In the genomic region with DNA sequence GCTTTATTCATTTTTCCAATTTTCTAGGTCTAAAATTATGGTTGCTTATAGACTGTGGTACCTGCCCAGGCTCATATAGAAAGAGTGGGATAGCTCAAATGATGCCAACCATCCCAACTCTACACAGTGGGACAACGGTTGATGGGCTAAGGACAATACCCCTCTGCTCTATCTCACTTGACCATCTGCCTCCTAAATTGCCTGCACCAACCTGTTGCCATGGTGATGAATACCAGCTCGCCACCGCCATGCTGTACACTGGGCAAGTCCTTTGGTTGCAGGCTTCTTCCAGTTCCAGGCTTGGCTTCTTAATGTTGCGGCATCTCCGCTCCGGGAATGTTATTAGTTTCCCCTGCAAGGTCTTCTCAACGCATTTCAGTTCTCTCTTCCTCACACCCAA, we compare ENCODE assay signal across 23 mouse cellular contexts.
DNase-seq lines count a peak whose midpoint lies in the region; ATAC-seq lines count a peak whose summit lies in the region.
"Had no signal": no experiment of that assay in that cellular context is flagged by ENCODE, and none has a peak within 500 bp of the region (broad histone marks: within the 10 kb centered on the region; RNA-seq: fewer than 3 reads in every experiment).

No protein-coding gene starts in this region.

- H3K4me1 ChIP-seq in hindbrain, embryonic 10.5 days (replicated peaks) = peaks cover 18% of the 10 kb centered on the region
- no peaks in the 10 kb centered on the region; the same call in 1 of the 2 replicates for H3K4me1 ChIP-seq in hindbrain, embryonic 14.5 days (replicated peaks; ENCODE audit: control insufficient read depth, insufficient read depth, low read length)
- H3K4me1 ChIP-seq in neural tube, embryonic 11.5 days (ENCODE audit: control insufficient read depth, insufficient read depth, low read length) = no peaks in the 10 kb centered on the region; the same call in 1 of the 2 replicates
- H3K4me1 ChIP-seq in neural tube, embryonic 15.5 days = no peaks in the 10 kb centered on the region
- H3K4me1 ChIP-seq: heart, embryonic 10.5 days; intestine, embryonic 15.5 days; limb, embryonic 12.5 days had no signal

- DNase-seq in embryo, embryonic 10 days (ENCODE audit: low spot score) = peak; percentile 32
- DNase-seq in embryo, embryonic 9.5 days (ENCODE audit: extremely low spot score) = no peak
- DNase-seq in hindbrain, embryonic 10.5 days (ENCODE audit: low spot score) = peak; percentile 35
- DNase-seq in hindbrain, embryonic 14.5 days (ENCODE audit: low spot score) = no peak
- peak; percentile 26 for DNase-seq in neural tube, embryonic 11.5 days (ENCODE audit: low spot score)
- DNase-seq in layer of hippocampus, postnatal 36 days = no peak
- DNase-seq in adrenal gland, postnatal 25 days = no peak
- DNase-seq: adrenal gland, postnatal 14 days; cerebellum, adult 9-11 months; gastrocnemius, postnatal 10 days; kidney, adult 8-10 months; kidney, postnatal 10 days; liver, postnatal 0 days; right cerebral cortex, postnatal 25 days; spleen, adult 18-20 months had no signal

- H3K4me2 ChIP-seq in hindbrain, embryonic 14.5 days (replicated peaks) = no peak overlapping the region
- no peak overlapping the region for H3K4me2 ChIP-seq in neural tube, embryonic 11.5 days (ENCODE audit: low read depth)
- no peak overlapping the region for H3K4me2 ChIP-seq in neural tube, embryonic 15.5 days
- H3K4me2 ChIP-seq: intestine, embryonic 15.5 days; limb, embryonic 12.5 days; liver, embryonic 11.5 days had no signal

- 60% methylated on average over 7 of the region's 7 CpGs for WGBS in hindbrain, embryonic 10.5 days
- 33% methylated on average over 7 of the region's 7 CpGs for WGBS in hindbrain, embryonic 14.5 days
- WGBS in neural tube, embryonic 11.5 days = 54% methylated on average over 7 of the region's 7 CpGs
- WGBS in neural tube, embryonic 15.5 days = 31% methylated on average over 7 of the region's 7 CpGs

- no peak for ATAC-seq in hindbrain, embryonic 14.5 days (ENCODE audit: low FRiP score)
- peak; percentile 55; the same call in 1 of the 2 replicates for ATAC-seq in neural tube, embryonic 11.5 days (ENCODE audit: insufficient read depth, low FRiP score, low TSS enrichment)
- ATAC-seq in neural tube, embryonic 15.5 days (ENCODE audit: low FRiP score) = no peak
- ATAC-seq: intestine, embryonic 15.5 days; liver, postnatal 0 days; lung, postnatal 0 days had no signal

- H3K36me3 ChIP-seq in hindbrain, embryonic 10.5 days = no peaks in the 10 kb centered on the region
- H3K36me3 ChIP-seq in hindbrain, embryonic 14.5 days (replicated peaks; ENCODE audit: control insufficient read depth, insufficient read depth) = no peaks in the 10 kb centered on the region
- H3K36me3 ChIP-seq in neural tube, embryonic 11.5 days (ENCODE audit: control insufficient read depth, insufficient read depth, low read length) = no peaks in the 10 kb centered on the region
- H3K36me3 ChIP-seq in neural tube, embryonic 15.5 days = peaks cover 3% of the 10 kb centered on the region; the same call in 1 of the 2 replicates
- H3K36me3 ChIP-seq: heart, embryonic 10.5 days; intestine, embryonic 15.5 days; limb, embryonic 12.5 days had no signal

- no peaks in the 10 kb centered on the region for H3K9me3 ChIP-seq in hindbrain, embryonic 10.5 days
- no peaks in the 10 kb centered on the region for H3K9me3 ChIP-seq in hindbrain, embryonic 14.5 days (ENCODE audit: control insufficient read depth, low read length)
- no peaks in the 10 kb centered on the region for H3K9me3 ChIP-seq in neural tube, embryonic 11.5 days (ENCODE audit: control insufficient read depth, low read length)
- no peaks in the 10 kb centered on the region for H3K9me3 ChIP-seq in neural tube, embryonic 15.5 days (replicated peaks)
- H3K9me3 ChIP-seq: heart, embryonic 10.5 days; intestine, embryonic 15.5 days; limb, embryonic 12.5 days had no signal

- no peak overlapping the region for H3K27ac ChIP-seq in hindbrain, embryonic 10.5 days
- H3K27ac ChIP-seq in hindbrain, embryonic 14.5 days = no peak overlapping the region
- H3K27ac ChIP-seq in neural tube, embryonic 11.5 days (ENCODE audit: low read depth, low read length) = no peak overlapping the region
- H3K27ac ChIP-seq in neural tube, embryonic 15.5 days (replicated peaks) = no peak overlapping the region
- H3K27ac ChIP-seq: heart, embryonic 10.5 days; intestine, embryonic 15.5 days; limb, embryonic 12.5 days; macrophage had no signal

- no peaks in the 10 kb centered on the region for H3K27me3 ChIP-seq in hindbrain, embryonic 10.5 days (ENCODE audit: insufficient read depth, poor library complexity, severe bottlenecking)
- H3K27me3 ChIP-seq in hindbrain, embryonic 14.5 days (ENCODE audit: control insufficient read depth, insufficient read depth, low read length) = no peaks in the 10 kb centered on the region
- no peaks in the 10 kb centered on the region for H3K27me3 ChIP-seq in neural tube, embryonic 11.5 days (ENCODE audit: control insufficient read depth, insufficient read depth, low read length)
- no peaks in the 10 kb centered on the region for H3K27me3 ChIP-seq in neural tube, embryonic 15.5 days (replicated peaks)
- H3K27me3 ChIP-seq: intestine, embryonic 15.5 days had no signal

- H3K4me3 ChIP-seq in hindbrain, embryonic 10.5 days = no peak overlapping the region
- H3K4me3 ChIP-seq in hindbrain, embryonic 14.5 days (replicated peaks; ENCODE audit: low read length) = no peak overlapping the region
- H3K4me3 ChIP-seq in neural tube, embryonic 11.5 days (ENCODE audit: low read depth, low read length) = no peak overlapping the region
- H3K4me3 ChIP-seq in neural tube, embryonic 15.5 days (replicated peaks) = no peak overlapping the region
- H3K4me3 ChIP-seq: heart, embryonic 10.5 days; intestine, embryonic 15.5 days; limb, embryonic 12.5 days; myocyte had no signal

- H3K9ac ChIP-seq in hindbrain, embryonic 14.5 days = no peak overlapping the region
- no peak overlapping the region for H3K9ac ChIP-seq in neural tube, embryonic 11.5 days (ENCODE audit: low read length)
- no peak overlapping the region for H3K9ac ChIP-seq in neural tube, embryonic 15.5 days (replicated peaks)
- H3K9ac ChIP-seq: intestine, embryonic 15.5 days; limb, embryonic 12.5 days; liver, postnatal 0 days had no signal

Comparison
In these comparisons a context has a peak if more than half of its experiments do, and no peak if none do; other contexts are left out.
1. DNase-seq: peak in embryo, embryonic 10 days (single experiment), hindbrain, embryonic 10.5 days (single experiment) and neural tube, embryonic 11.5 days (single experiment); none in embryo, embryonic 9.5 days (single experiment), hindbrain, embryonic 14.5 days (single experiment), layer of hippocampus, postnatal 36 days (0 of 2) and adrenal gland, postnatal 25 days (single experiment).